ENCODE assay signal across 27 mouse cellular contexts in genomic region chr13:25793216-25793803, GRCm38 (mm10).
DNase-seq lines count a peak whose midpoint lies in the region; ATAC-seq lines count a peak whose summit lies in the region.
"Had no signal": no experiment of that assay in that cellular context is flagged by ENCODE, and none has a peak within 500 bp of the region (broad histone marks: within the 10 kb centered on the region; RNA-seq: fewer than 3 reads in every experiment).

No protein-coding gene starts in this region.

- DNase-seq in hindbrain, embryonic 11.5 days (ENCODE audit: low spot score) = peak; percentile 16
- DNase-seq in neural tube, embryonic 10.5 days (ENCODE audit: extremely low spot score, low spot score) = peak; percentile 24
- DNase-seq in mesoderm, embryonic 11.5 days (ENCODE audit: low read depth, low spot score) = peak; percentile 49
- DNase-seq in adipocyte (ENCODE audit: low spot score) = no peak
- no peak for DNase-seq in urinary bladder, postnatal 14 days (ENCODE audit: low spot score)
- DNase-seq: adrenal gland, postnatal 36 days; cerebellum, adult 8-10 months; cerebellum, postnatal 25 days; gastrocnemius, postnatal 25 days; heart, adult 11 months; kidney, adult 9 months; kidney, postnatal 10 days; layer of hippocampus, postnatal 36 days; left cerebral cortex, postnatal 4 days; liver, postnatal 0 days; lung, postnatal 36 days; thymus, adult 2 months; thymus, postnatal 36 days had no signal

- no peak overlapping the region for H3K9ac ChIP-seq in hindbrain, embryonic 11.5 days (ENCODE audit: low read depth, low read length)
- H3K9ac ChIP-seq in hindbrain, embryonic 13.5 days = no peak overlapping the region
- H3K9ac ChIP-seq in neural tube, embryonic 15.5 days (replicated peaks) = no peak overlapping the region
- H3K9ac ChIP-seq: forebrain, embryonic 15.5 days; heart, embryonic 15.5 days; intestine, embryonic 15.5 days; liver, embryonic 12.5 days; liver, postnatal 0 days had no signal

- peak; percentile 47 for ATAC-seq in hindbrain, embryonic 11.5 days (ENCODE audit: low FRiP score)
- no peak for ATAC-seq in hindbrain, embryonic 13.5 days (ENCODE audit: low FRiP score)
- ATAC-seq in neural tube, embryonic 15.5 days (ENCODE audit: low FRiP score) = no peak
- ATAC-seq: forebrain, embryonic 15.5 days; hindbrain, embryonic 16.5 days; intestine, embryonic 15.5 days; liver, embryonic 12.5 days; liver, postnatal 0 days; Patski had no signal

- H3K27me3 ChIP-seq in hindbrain, embryonic 11.5 days (ENCODE audit: control insufficient read depth, insufficient read depth, low read length) = no peaks in the 10 kb centered on the region
- H3K27me3 ChIP-seq in hindbrain, embryonic 13.5 days = no peaks in the 10 kb centered on the region
- H3K27me3 ChIP-seq in neural tube, embryonic 15.5 days (replicated peaks) = no peaks in the 10 kb centered on the region
- H3K27me3 ChIP-seq: forebrain, embryonic 15.5 days; heart, embryonic 15.5 days; intestine, embryonic 15.5 days; liver, embryonic 12.5 days; Patski had no signal

- H3K4me2 ChIP-seq in hindbrain, embryonic 11.5 days (replicated peaks; ENCODE audit: low read depth, low read length) = no peak overlapping the region
- no peak overlapping the region for H3K4me2 ChIP-seq in hindbrain, embryonic 13.5 days
- H3K4me2 ChIP-seq in neural tube, embryonic 15.5 days = no peak overlapping the region
- H3K4me2 ChIP-seq: forebrain, embryonic 15.5 days; heart, embryonic 15.5 days; intestine, embryonic 15.5 days; liver, embryonic 12.5 days had no signal

- 13% methylated on average over 2 of the region's 2 CpGs for WGBS in hindbrain, embryonic 11.5 days
- 6% methylated on average over 2 of the region's 2 CpGs for WGBS in hindbrain, embryonic 13.5 days
- 28% methylated on average over 2 of the region's 2 CpGs for WGBS in neural tube, embryonic 15.5 days

- H3K4me3 ChIP-seq in hindbrain, embryonic 11.5 days (ENCODE audit: low read depth, low read length) = no peak overlapping the region
- no peak overlapping the region for H3K4me3 ChIP-seq in hindbrain, embryonic 13.5 days
- no peak overlapping the region for H3K4me3 ChIP-seq in neural tube, embryonic 15.5 days (replicated peaks)
- H3K4me3 ChIP-seq: forebrain, embryonic 15.5 days; heart, embryonic 10.5 days; heart, embryonic 15.5 days; intestine, embryonic 15.5 days; liver, embryonic 12.5 days had no signal

- H3K36me3 ChIP-seq in hindbrain, embryonic 11.5 days (ENCODE audit: control insufficient read depth, insufficient read depth, low read length) = no peaks in the 10 kb centered on the region
- H3K36me3 ChIP-seq in hindbrain, embryonic 13.5 days = no peaks in the 10 kb centered on the region
- H3K36me3 ChIP-seq in neural tube, embryonic 15.5 days = no peaks in the 10 kb centered on the region
- H3K36me3 ChIP-seq: forebrain, embryonic 15.5 days; heart, embryonic 10.5 days; heart, embryonic 15.5 days; intestine, embryonic 15.5 days; liver, embryonic 12.5 days had no signal

- no peaks in the 10 kb centered on the region for H3K9me3 ChIP-seq in hindbrain, embryonic 11.5 days (ENCODE audit: control insufficient read depth, low read length)
- no peaks in the 10 kb centered on the region for H3K9me3 ChIP-seq in hindbrain, embryonic 13.5 days
- H3K9me3 ChIP-seq in neural tube, embryonic 15.5 days (replicated peaks) = no peaks in the 10 kb centered on the region
- H3K9me3 ChIP-seq: forebrain, embryonic 15.5 days; heart, embryonic 10.5 days; heart, embryonic 15.5 days; intestine, embryonic 15.5 days; liver, embryonic 12.5 days had no signal

- H3K27ac ChIP-seq in hindbrain, embryonic 11.5 days (ENCODE audit: low read depth, low read length) = no peak overlapping the region
- H3K27ac ChIP-seq in hindbrain, embryonic 13.5 days = no peak overlapping the region
- H3K27ac ChIP-seq in neural tube, embryonic 15.5 days (replicated peaks) = no peak overlapping the region
- H3K27ac ChIP-seq: forebrain, embryonic 15.5 days; heart, embryonic 10.5 days; heart, embryonic 15.5 days; intestine, embryonic 15.5 days; liver, embryonic 12.5 days had no signal

- no peaks in the 10 kb centered on the region for H3K4me1 ChIP-seq in hindbrain, embryonic 11.5 days (replicated peaks; ENCODE audit: control insufficient read depth, insufficient read depth, low read length)
- H3K4me1 ChIP-seq in hindbrain, embryonic 13.5 days (replicated peaks) = 0 out of 2 replicates have a peak, but pooled peaks cover 8% of the 10 kb centered on the region
- no peaks in the 10 kb centered on the region for H3K4me1 ChIP-seq in neural tube, embryonic 15.5 days
- H3K4me1 ChIP-seq: forebrain, embryonic 15.5 days; heart, embryonic 10.5 days; intestine, embryonic 15.5 days; liver, embryonic 12.5 days had no signal

Comparison
In these comparisons a context has a peak if more than half of its experiments do, and no peak if none do; other contexts are left out.
1. DNase-seq: peak in hindbrain, embryonic 11.5 days (single experiment), neural tube, embryonic 10.5 days (single experiment) and mesoderm, embryonic 11.5 days (single experiment); none in adipocyte (single experiment) and urinary bladder, postnatal 14 days (single experiment).